Mouse (Mus musculus) kidney, postnatal 4 days (tissue): ENCODE results near the gene Myrfl.

Experiments
- DNase-seq, 2 experiments: peaks; one replicate each; pipeline ENCODE4 v3.0.0; 2021; ENCODE audit warnings: mixed read lengths in 2 of 2

Gene Myrfl

GRCm38 (mm10) chr10:116813150-116813549 lies 83.6 kb downstream of the Myrfl start:
- no peak for DNase-seq

- no peak for DNase-seq
Observed at GRCm38 (mm10) chr10:116810738-116811137, 86.0 kb downstream of the Myrfl start.

- DNase-seq, result no peak
Observed at GRCm38 (mm10) chr10:116809383-116809782, 87.3 kb downstream of the Myrfl start.

- DNase-seq, result no peak
Observed at GRCm38 (mm10) chr10:116808556-116809353, 88.0 kb downstream of the Myrfl start.

GRCm38 (mm10) chr10:116802178-116802794 lies 94.4 kb downstream of the Myrfl start:
- no peak for DNase-seq

GRCm38 (mm10) chr10:116801281-116801680 lies 95.4 kb downstream of the Myrfl start:
- DNase-seq, result no peak

- DNase-seq, result no peak
Observed at GRCm38 (mm10) chr10:116796066-116796465, 100.7 kb downstream of the Myrfl start.

- DNase-seq, result peak; percentile 17 to 31
Observed at GRCm38 (mm10) chr10:116789096-116789495, 107.6 kb downstream of the Myrfl start.

GRCm38 (mm10) chr10:116788431-116788830 lies 108.3 kb downstream of the Myrfl start:
- no peak for DNase-seq

- DNase-seq, result no peak
Observed at GRCm38 (mm10) chr10:116784098-116784497, 112.6 kb downstream of the Myrfl start.

GRCm38 (mm10) chr10:116783020-116783419 lies 113.7 kb downstream of the Myrfl start:
- no peak for DNase-seq

GRCm38 (mm10) chr10:116777947-116778346 lies 118.8 kb downstream of the Myrfl start:
- DNase-seq, result no peak

- DNase-seq, result no peak
Observed at GRCm38 (mm10) chr10:116776846-116777245, 119.9 kb downstream of the Myrfl start.

GRCm38 (mm10) chr10:116773846-116774750 lies 122.6 kb downstream of the Myrfl start:
- peak in 1 of 2 experiments; percentile 15 for DNase-seq

- peak; percentile 67 to 80 for DNase-seq
Observed at GRCm38 (mm10) chr10:116771215-116771935, 125.3 kb downstream of the Myrfl start.

- DNase-seq, result peak; percentile 23 to 48
Observed at GRCm38 (mm10) chr10:116768642-116769041, 128.1 kb downstream of the Myrfl start.

GRCm38 (mm10) chr10:116766525-116766924 lies 130.2 kb downstream of the Myrfl start:
- DNase-seq, result no peak

- no peak for DNase-seq
Observed at GRCm38 (mm10) chr10:116761476-116762068, 135.1 kb downstream of the Myrfl start.

- DNase-seq, result no peak
Observed at GRCm38 (mm10) chr10:116760561-116760960, 136.2 kb downstream of the Myrfl start.

- DNase-seq, result no peak
Observed at GRCm38 (mm10) chr10:116759816-116760215, 136.9 kb downstream of the Myrfl start.

GRCm38 (mm10) chr10:116755881-116756581 lies 140.7 kb downstream of the Myrfl start:
- no peak for DNase-seq
